Mouse (Mus musculus): ENCODE data around the gene Myt1l.

Gene Myt1l

GRCm38 (mm10) chr12:29907056-29907455, 378.9 kb downstream of the Myt1l start:
- DNase-seq (ENCODE audit: low read depth, low spot score): peak; percentile 30

- DNase-seq (ENCODE audit: low read depth, low spot score): no peak
These were observed 388.0 kb downstream of the Myt1l start for GRCm38 (mm10) chr12:29916139-29916538.

GRCm38 (mm10) chr12:29916807-29917206, 388.6 kb downstream of the Myt1l start:
- DNase-seq (ENCODE audit: low read depth, low spot score): no peak

- DNase-seq (ENCODE audit: low read depth, low spot score): no peak
These were observed 392.1 kb downstream of the Myt1l start for GRCm38 (mm10) chr12:29920298-29920697.

- DNase-seq (ENCODE audit: low read depth, low spot score): no peak
These were observed 393.3 kb downstream of the Myt1l start for GRCm38 (mm10) chr12:29921481-29921880.

- peak; percentile 48 for DNase-seq (ENCODE audit: low read depth, low spot score)
These were observed 398.7 kb downstream of the Myt1l start for GRCm38 (mm10) chr12:29926896-29927295.

- no peak for DNase-seq (ENCODE audit: low read depth, low spot score)
These were observed 402.4 kb downstream of the Myt1l start for GRCm38 (mm10) chr12:29930591-29930990.

- no peak for DNase-seq (ENCODE audit: low read depth, low spot score)
These were observed 404.8 kb downstream of the Myt1l start for GRCm38 (mm10) chr12:29932951-29933350.

GRCm38 (mm10) chr12:29933501-29933900, 405.3 kb downstream of the Myt1l start:
- DNase-seq (ENCODE audit: low read depth, low spot score): no peak

GRCm38 (mm10) chr12:29934120-29934581, 406.0 kb downstream of the Myt1l start:
- DNase-seq (ENCODE audit: low read depth, low spot score): no peak

GRCm38 (mm10) chr12:29937308-29937707, 409.1 kb downstream of the Myt1l start, which contains the start of gene Pxdn:
Gene Pxdn, plus strand, starts transcription at chr12:29937608.
- DNase-seq (ENCODE audit: low read depth, low spot score): no peak

- DNase-seq (ENCODE audit: low read depth, low spot score): peak; percentile 85
These were observed 409.7 kb downstream of the Myt1l start for GRCm38 (mm10) chr12:29937851-29938375.

GRCm38 (mm10) chr12:29938376-29939041, 410.3 kb downstream of the Myt1l start:
- DNase-seq (ENCODE audit: low read depth, low spot score): peak; percentile 63

GRCm38 (mm10) chr12:29939261-29939671, 411.1 kb downstream of the Myt1l start:
- no peak for DNase-seq (ENCODE audit: low read depth, low spot score)

GRCm38 (mm10) chr12:29942435-29942834, 414.3 kb downstream of the Myt1l start:
- DNase-seq (ENCODE audit: low read depth, low spot score): no peak

- no peak for DNase-seq (ENCODE audit: low read depth, low spot score)
These were observed 416.5 kb downstream of the Myt1l start for GRCm38 (mm10) chr12:29944650-29945049.

- no peak for DNase-seq (ENCODE audit: low read depth, low spot score)
These were observed 417.1 kb downstream of the Myt1l start for GRCm38 (mm10) chr12:29945182-29945743.

- no peak for DNase-seq (ENCODE audit: low read depth, low spot score)
These were observed 422.9 kb downstream of the Myt1l start for GRCm38 (mm10) chr12:29951043-29951442.

GRCm38 (mm10) chr12:29951485-29951884, 423.3 kb downstream of the Myt1l start:
- no peak for DNase-seq (ENCODE audit: low read depth, low spot score)

- DNase-seq (ENCODE audit: low read depth, low spot score): no peak
These were observed 423.9 kb downstream of the Myt1l start for GRCm38 (mm10) chr12:29952102-29952501.

GRCm38 (mm10) chr12:29953999-29954398, 425.8 kb downstream of the Myt1l start:
- no peak for DNase-seq (ENCODE audit: low read depth, low spot score)

- no peak for DNase-seq (ENCODE audit: low read depth, low spot score)
These were observed 426.3 kb downstream of the Myt1l start for GRCm38 (mm10) chr12:29954464-29954863.

- DNase-seq (ENCODE audit: low read depth, low spot score): no peak
These were observed 428.8 kb downstream of the Myt1l start for GRCm38 (mm10) chr12:29956969-29957368.

Measured in forelimb bud, embryonic 11.5 days (tissue).